Mouse (Mus musculus) lung, embryonic 14.5 days (tissue): Measurements from ENCODE around the gene Smtnl2. TPM values are rescaled to one million over a fixed set of nuclear protein-coding genes. Genes with fewer than 3 reads are reported as not detected.

Experiments
- ATAC-seq: fragments of 200-750 bp; cut with Nextera tagmentation; 2 replicates; pipeline ENCODE4 v1.8.0; 2017; ENCODE audit warnings: mild to moderate bottlenecking, moderate TSS enrichment, moderate library complexity; ENCODE audit not compliant: insufficient read depth
- DNase-seq: peaks from one replicate; pipeline ENCODE4 v3.0.0-alpha.2; 2015
- H3K27ac ChIP-seq: fragments of 300-500 bp; sonication (generic); 2 replicates; pipeline ENCODE4 v1.5.1; 2014; ENCODE audit warnings: low read depth, mild to moderate bottlenecking, moderate library complexity
- H3K27me3 ChIP-seq: fragments of 300-500 bp; sonication (generic); 2 replicates; pipeline ENCODE4 v1.6.1; 2014; ENCODE audit warnings: low read length, control low read depth; ENCODE audit not compliant: insufficient read depth
- H3K36me3 ChIP-seq: fragments of 300-500 bp; sonication (generic); 2 replicates; pipeline ENCODE4 v1.6.1; 2014; ENCODE audit warnings: control low read depth; ENCODE audit not compliant: insufficient read depth
- H3K4me1 ChIP-seq: fragments of 300-500 bp; sonication (generic); 2 replicates; pipeline ENCODE4 v1.6.1; 2014; ENCODE audit warnings: antibody characterized with exemption, control low read depth; ENCODE audit not compliant: insufficient read depth
- H3K4me2 ChIP-seq: fragments of 300-500 bp; sonication (generic); 2 replicates; pipeline ENCODE4 v1.6.1; 2014; ENCODE audit warnings: mild to moderate bottlenecking
- H3K4me3 ChIP-seq: fragments of 300-500 bp; sonication (generic); 2 replicates; pipeline ENCODE4 v1.5.1; 2014; ENCODE audit warnings: low read depth, low read length
- H3K9ac ChIP-seq: fragments of 300-500 bp; sonication (generic); 2 replicates; pipeline ENCODE4 v1.6.1; 2014
- H3K9me3 ChIP-seq: fragments of 300-500 bp; sonication (generic); 2 replicates; pipeline ENCODE4 v1.6.1; 2016; ENCODE audit warnings: low read depth, low read length, control low read depth
- CTCF ChIP-seq: IDR thresholded peaks from 2 replicates; pipeline ENCODE4 v1.5.1; 2016; ENCODE audit warnings: antibody characterized with exemption, low read depth
- WGBS: fragments of 180-500 bp; shearing (Covaris S2); extraction: QIAGEN DNeasy Blood & Tissue Kit; methylation state at CpG from one replicate; pipeline ENCODE4 v1.1.7; 2014; 5-methylcytosine and 5-hydroxymethylcytosine counted together
- polyA plus RNA-seq: library from polyadenylated mRNA; unstranded; fragments of >200 nt; fragmentation: Nextera tagmentation; extraction: Ambion mirVana; gene quantifications from 2 replicates; pipeline ENCODE4 v1.2.1, GENCODE M21; 2014

Smtnl2 gene
- polyA plus RNA-seq, 1 experiment from 2014 or later = 122 TPM

- no peak overlapping the region for H3K4me2 ChIP-seq
- no peaks in the 10 kb centered on the region for H3K4me1 ChIP-seq
- no peak overlapping the region for H3K9ac ChIP-seq
- no peak for ATAC-seq
- H3K27ac ChIP-seq = no peak overlapping the region
- no peaks in the 10 kb centered on the region for H3K36me3 ChIP-seq
- no peak overlapping the region for H3K4me3 ChIP-seq
- no peak for DNase-seq
- no peaks in the 10 kb centered on the region for H3K27me3 ChIP-seq
- no peaks in the 10 kb centered on the region for H3K9me3 ChIP-seq
- no peak for TF ChIP-seq CTCF
These were observed 13.7 kb upstream of the Smtnl2 start for GRCm38 (mm10) chr11:72425201-72425600.

GRCm38 (mm10) chr11:72423686-72424085 is 12.2 kb upstream of the Smtnl2 start:
- 80% methylated on average over 4 of the region's 4 CpGs for WGBS
- H3K36me3 ChIP-seq = no peaks in the 10 kb centered on the region
- H3K27me3 ChIP-seq = no peaks in the 10 kb centered on the region
- no peak for TF ChIP-seq CTCF
- H3K27ac ChIP-seq = no peak overlapping the region
- no peak overlapping the region for H3K4me3 ChIP-seq
- H3K9me3 ChIP-seq = no peaks in the 10 kb centered on the region
- ATAC-seq = no peak
- H3K9ac ChIP-seq = no peak overlapping the region
- H3K4me1 ChIP-seq = no peaks in the 10 kb centered on the region
- H3K4me2 ChIP-seq = no peak overlapping the region
- DNase-seq = no peak

- no peak overlapping the region for H3K4me2 ChIP-seq
- no peak overlapping the region for H3K4me3 ChIP-seq
- no peak overlapping the region for H3K27ac ChIP-seq
- no peak for DNase-seq
- 86% methylated on average over 11 of the region's 11 CpGs for WGBS
- no peak for TF ChIP-seq CTCF
- H3K9ac ChIP-seq = no peak overlapping the region
- H3K4me1 ChIP-seq = no peaks in the 10 kb centered on the region
- H3K9me3 ChIP-seq = no peaks in the 10 kb centered on the region
- no peak for ATAC-seq
- no peaks in the 10 kb centered on the region for H3K36me3 ChIP-seq
- no peaks in the 10 kb centered on the region for H3K27me3 ChIP-seq
These were observed 10.2 kb upstream of the Smtnl2 start for GRCm38 (mm10) chr11:72421518-72422278.

GRCm38 (mm10) chr11:72420460-72421122 is 9.1 kb upstream of the Smtnl2 start:
- H3K27ac ChIP-seq = no peak overlapping the region
- DNase-seq = no peak
- no peak overlapping the region for H3K4me3 ChIP-seq
- no peaks in the 10 kb centered on the region for H3K4me1 ChIP-seq
- no peak for TF ChIP-seq CTCF
- H3K36me3 ChIP-seq = no peaks in the 10 kb centered on the region
- no peaks in the 10 kb centered on the region for H3K27me3 ChIP-seq
- H3K4me2 ChIP-seq = no peak overlapping the region
- ATAC-seq = no peak
- no peak overlapping the region for H3K9ac ChIP-seq
- 86% methylated on average over 6 of the region's 6 CpGs for WGBS
- no peaks in the 10 kb centered on the region for H3K9me3 ChIP-seq

- H3K36me3 ChIP-seq = no peaks in the 10 kb centered on the region
- DNase-seq = no peak
- no peak overlapping the region for H3K4me2 ChIP-seq
- WGBS = 83% methylated on average over 6 of the region's 6 CpGs
- no peaks in the 10 kb centered on the region for H3K27me3 ChIP-seq
- no peak for ATAC-seq
- TF ChIP-seq CTCF = no peak
- no peak overlapping the region for H3K4me3 ChIP-seq
- H3K9me3 ChIP-seq = no peaks in the 10 kb centered on the region
- no peaks in the 10 kb centered on the region for H3K4me1 ChIP-seq
- H3K27ac ChIP-seq = no peak overlapping the region
- H3K9ac ChIP-seq = no peak overlapping the region
These were observed 7.5 kb upstream of the Smtnl2 start for GRCm38 (mm10) chr11:72419006-72419405.

- no peaks in the 10 kb centered on the region for H3K9me3 ChIP-seq
- H3K4me1 ChIP-seq = no peaks in the 10 kb centered on the region
- no peak for ATAC-seq
- H3K27me3 ChIP-seq = no peaks in the 10 kb centered on the region
- H3K4me2 ChIP-seq = no peak overlapping the region
- TF ChIP-seq CTCF = no peak
- no peak overlapping the region for H3K4me3 ChIP-seq
- H3K9ac ChIP-seq = no peak overlapping the region
- DNase-seq = no peak
- H3K27ac ChIP-seq = no peak overlapping the region
- WGBS = 44% methylated on average over 8 of the region's 8 CpGs
- H3K36me3 ChIP-seq = no peaks in the 10 kb centered on the region
These were observed 6.7 kb upstream of the Smtnl2 start for GRCm38 (mm10) chr11:72418227-72418626.

- no peak overlapping the region for H3K9ac ChIP-seq
- H3K27ac ChIP-seq = no peak overlapping the region
- DNase-seq (no peak), ATAC-seq (no peak)
- H3K4me3 ChIP-seq = no peak overlapping the region
- TF ChIP-seq CTCF = no peak
- WGBS = 42% methylated on average over 4 of the region's 4 CpGs
- H3K4me2 ChIP-seq = no peak overlapping the region
- no peaks in the 10 kb centered on the region for H3K27me3 ChIP-seq
- H3K36me3 ChIP-seq = no peaks in the 10 kb centered on the region
- H3K9me3 ChIP-seq = no peaks in the 10 kb centered on the region
- no peaks in the 10 kb centered on the region for H3K4me1 ChIP-seq
These were observed 5.9 kb upstream of the Smtnl2 start for GRCm38 (mm10) chr11:72417376-72417775.
